Mouse (Mus musculus): ENCODE results near the gene Msantd2. TPM values are rescaled to one million over a fixed set of nuclear protein-coding genes. Genes with fewer than 3 reads are reported as not detected.

Msantd2 gene
- total and polyA plus RNA-seq, 2 experiments from 2014 or later, result 5.3 to 6.4 TPM

DNA sequence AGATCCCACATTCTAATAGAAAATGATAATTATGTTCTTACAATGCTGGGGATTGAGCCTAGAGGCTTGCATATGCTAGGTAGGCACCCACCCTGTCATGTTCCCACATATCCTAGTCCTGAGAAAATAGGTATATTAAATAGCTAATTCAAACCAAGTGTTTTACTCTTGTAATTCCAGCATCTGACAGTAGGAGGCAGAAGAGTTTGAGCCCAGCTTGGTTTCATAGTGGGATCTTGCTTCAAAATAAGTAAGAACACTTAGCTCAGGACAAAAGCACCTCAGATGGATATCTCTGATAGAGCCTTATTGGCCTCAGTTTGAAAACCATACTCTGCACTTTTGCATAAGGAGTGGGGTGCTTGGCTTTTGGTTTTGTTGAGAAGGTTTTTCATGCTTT, 15.2 kb downstream of the Msantd2 start:
- no peaks in the 10 kb centered on the region for H3K4me1 ChIP-seq (ENCODE audit: control insufficient read depth, insufficient read depth)
- H3K4me2 ChIP-seq (ENCODE audit: low read depth, low read length), result no peak overlapping the region
- H3K9me3 ChIP-seq (replicated peaks; ENCODE audit: control insufficient read depth, low read length), result no peaks in the 10 kb centered on the region
- no peak overlapping the region for H3K4me3 ChIP-seq (ENCODE audit: low read depth, low read length)
- no peak overlapping the region for H3K9ac ChIP-seq (replicated peaks; ENCODE audit: low read depth, low read length)
- H3K36me3 ChIP-seq (replicated peaks; ENCODE audit: control insufficient read depth, insufficient read depth, low read length), result no peaks in the 10 kb centered on the region
- no peak for DNase-seq (ENCODE audit: low spot score)
- TF ChIP-seq EP300 (IDR thresholded peaks at IDR 0.05; ENCODE audit: low read depth) (no peak), CTCF (IDR thresholded peaks at IDR 0.05; ENCODE audit: low read depth) (no peak)
- H3K27me3 ChIP-seq (ENCODE audit: control insufficient read depth, insufficient read depth, low read length), result no peaks in the 10 kb centered on the region
- no peak for ATAC-seq (ENCODE audit: insufficient read depth, low read depth)
- H3K27ac ChIP-seq (ENCODE audit: low read depth), result no peak overlapping the region

DNA sequence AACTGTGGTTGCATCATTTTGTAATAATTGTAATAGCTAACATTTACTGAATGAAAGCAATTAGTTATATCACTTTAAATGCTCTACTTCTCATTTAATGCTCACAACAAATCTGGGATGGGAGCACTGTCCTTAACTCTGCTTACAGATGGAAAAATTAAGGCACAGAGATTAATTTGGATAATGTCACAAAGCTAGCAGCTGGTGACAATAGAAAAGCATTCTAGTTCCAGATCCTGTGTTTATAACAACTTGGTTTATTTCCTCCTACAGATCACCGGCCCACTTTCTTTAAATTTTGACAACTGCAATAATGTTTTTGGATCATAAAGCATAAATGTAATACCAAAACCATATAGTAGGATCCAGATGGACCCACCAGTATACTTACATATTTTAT, 16.9 kb downstream of the Msantd2 start:
- Histone ChIP-seq H3K27me3 (ENCODE audit: control insufficient read depth, insufficient read depth, low read length) (no peaks in the 10 kb centered on the region), H3K9ac (replicated peaks; ENCODE audit: low read depth, low read length) (no peak overlapping the region), H3K27ac (ENCODE audit: low read depth) (no peak overlapping the region), H3K36me3 (replicated peaks; ENCODE audit: control insufficient read depth, insufficient read depth, low read length) (no peaks in the 10 kb centered on the region), H3K4me1 (ENCODE audit: control insufficient read depth, insufficient read depth) (no peaks in the 10 kb centered on the region), H3K4me2 (ENCODE audit: low read depth, low read length) (no peak overlapping the region), H3K9me3 (replicated peaks; ENCODE audit: control insufficient read depth, low read length) (no peaks in the 10 kb centered on the region), H3K4me3 (ENCODE audit: low read depth, low read length) (no peak overlapping the region)
- ATAC-seq (ENCODE audit: insufficient read depth, low read depth), result no peak
- DNase-seq (ENCODE audit: low spot score), result no peak
- TF ChIP-seq CTCF (IDR thresholded peaks at IDR 0.05; ENCODE audit: low read depth) (no peak), EP300 (IDR thresholded peaks at IDR 0.05; ENCODE audit: low read depth) (no peak)
- 90% methylated on average over 1 of the region's 1 CpGs for WGBS

DNA sequence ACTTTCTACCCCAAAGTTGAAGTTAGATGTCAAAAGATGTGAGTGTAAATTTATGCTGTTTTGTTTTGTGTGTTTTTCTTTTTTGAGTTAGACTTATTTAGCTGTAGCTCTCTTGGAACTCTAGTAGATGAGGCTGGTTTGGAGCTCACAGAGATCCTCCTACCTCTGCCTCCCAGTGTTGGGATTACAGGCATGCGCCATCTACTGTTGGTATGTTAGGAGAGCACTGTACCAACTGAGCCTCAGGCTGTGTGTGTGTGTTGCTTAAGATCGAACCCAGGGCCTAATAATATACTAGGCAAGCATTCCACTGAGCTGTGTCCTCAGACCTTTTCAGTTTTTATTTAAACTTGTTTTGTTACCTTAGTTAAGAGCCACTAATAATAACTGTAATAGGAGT, 23.0 kb downstream of the Msantd2 start:
- no peak overlapping the region for H3K27ac ChIP-seq (ENCODE audit: low read depth)
- H3K9ac ChIP-seq (replicated peaks; ENCODE audit: low read depth, low read length), result no peak overlapping the region
- H3K4me3 ChIP-seq (ENCODE audit: low read depth, low read length), result no peak overlapping the region
- no peak overlapping the region for H3K4me2 ChIP-seq (ENCODE audit: low read depth, low read length)
- no peaks in the 10 kb centered on the region for H3K27me3 ChIP-seq (ENCODE audit: control insufficient read depth, insufficient read depth, low read length)
- 93% methylated on average over 2 of the region's 2 CpGs for WGBS
- no peaks in the 10 kb centered on the region for H3K36me3 ChIP-seq (replicated peaks; ENCODE audit: control insufficient read depth, insufficient read depth, low read length)
- H3K4me1 ChIP-seq (ENCODE audit: control insufficient read depth, insufficient read depth), result peaks cover 20% of the 10 kb centered on the region; the same call in 1 of the 2 replicates
- DNase-seq (ENCODE audit: low spot score) (no peak), ATAC-seq (ENCODE audit: insufficient read depth, low read depth) (no peak)
- no peak for TF ChIP-seq EP300 (IDR thresholded peaks at IDR 0.05; ENCODE audit: low read depth)
- TF ChIP-seq CTCF (IDR thresholded peaks at IDR 0.05; ENCODE audit: low read depth), result peak; percentile 13; the same call in 1 of the 2 replicates
- no peaks in the 10 kb centered on the region for H3K9me3 ChIP-seq (replicated peaks; ENCODE audit: control insufficient read depth, low read length)

DNA sequence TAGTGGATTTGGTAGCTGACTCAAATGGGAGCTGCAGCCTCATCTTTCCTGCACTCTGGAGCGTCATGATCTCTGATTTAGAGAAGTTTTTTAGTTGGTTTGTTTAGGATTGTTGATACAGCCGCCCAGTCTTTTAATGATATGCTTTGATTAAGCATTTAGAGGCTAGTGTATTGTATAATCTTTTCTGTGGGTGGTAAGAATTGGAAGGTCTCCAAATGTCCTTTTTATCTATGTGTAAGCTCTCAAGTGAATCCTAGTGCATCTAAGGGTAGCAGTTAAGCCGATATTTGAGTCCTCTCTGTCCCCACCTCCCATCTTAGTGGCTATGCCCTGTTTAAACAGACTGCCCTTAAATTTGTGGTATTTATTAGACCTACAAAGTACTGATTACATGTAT, 25.3 kb downstream of the Msantd2 start:
- 54% methylated on average over 3 of the region's 3 CpGs for WGBS
- Histone ChIP-seq H3K9me3 (replicated peaks; ENCODE audit: control insufficient read depth, low read length) (no peaks in the 10 kb centered on the region), H3K4me3 (ENCODE audit: low read depth, low read length) (no peak overlapping the region), H3K9ac (replicated peaks; ENCODE audit: low read depth, low read length) (no peak overlapping the region), H3K4me1 (ENCODE audit: control insufficient read depth, insufficient read depth) (peaks cover 20% of the 10 kb centered on the region; the same call in 1 of the 2 replicates), H3K36me3 (replicated peaks; ENCODE audit: control insufficient read depth, insufficient read depth, low read length) (peaks cover 9% of the 10 kb centered on the region), H3K27ac (ENCODE audit: low read depth) (no peak overlapping the region), H3K4me2 (ENCODE audit: low read depth, low read length) (no peak overlapping the region), H3K27me3 (ENCODE audit: control insufficient read depth, insufficient read depth, low read length) (no peaks in the 10 kb centered on the region)
- ATAC-seq (ENCODE audit: insufficient read depth, low read depth), result no peak
- TF ChIP-seq EP300 (IDR thresholded peaks at IDR 0.05; ENCODE audit: low read depth) (no peak), CTCF (IDR thresholded peaks at IDR 0.05; ENCODE audit: low read depth) (no peak)
- DNase-seq (ENCODE audit: low spot score), result no peak

DNA sequence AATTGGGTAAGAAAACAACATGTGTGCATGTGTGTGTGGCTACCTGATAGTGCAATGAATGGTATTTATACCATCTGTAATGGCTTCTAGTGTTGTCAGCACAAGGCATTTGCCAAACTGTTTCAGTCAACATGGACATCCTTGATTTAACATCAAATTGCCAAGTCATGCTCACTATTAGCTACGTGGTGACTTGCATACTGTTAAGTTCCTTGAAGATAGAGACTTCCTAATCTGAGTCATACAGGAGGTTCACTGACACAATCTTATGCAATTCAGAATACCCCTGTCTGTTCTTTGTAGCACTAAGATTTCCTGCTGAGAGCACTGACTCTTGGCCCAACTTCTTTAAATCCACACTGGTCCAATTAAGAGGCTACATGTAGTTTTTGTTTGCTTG, 28.3 kb downstream of the Msantd2 start:
- DNase-seq (ENCODE audit: low spot score) (no peak), ATAC-seq (ENCODE audit: insufficient read depth, low read depth) (no peak)
- WGBS, result 71% methylated on average over 1 of the region's 1 CpGs
- H3K4me2 ChIP-seq (ENCODE audit: low read depth, low read length), result no peak overlapping the region
- no peak overlapping the region for H3K4me3 ChIP-seq (ENCODE audit: low read depth, low read length)
- H3K36me3 ChIP-seq (replicated peaks; ENCODE audit: control insufficient read depth, insufficient read depth, low read length), result peaks cover 24% of the 10 kb centered on the region
- peaks cover 20% of the 10 kb centered on the region; the same call in 1 of the 2 replicates for H3K4me1 ChIP-seq (ENCODE audit: control insufficient read depth, insufficient read depth)
- no peak overlapping the region for H3K27ac ChIP-seq (ENCODE audit: low read depth)
- H3K9ac ChIP-seq (replicated peaks; ENCODE audit: low read depth, low read length), result no peak overlapping the region
- no peak for TF ChIP-seq CTCF (IDR thresholded peaks at IDR 0.05; ENCODE audit: low read depth)
- TF ChIP-seq EP300 (IDR thresholded peaks at IDR 0.05; ENCODE audit: low read depth), result no peak
- H3K9me3 ChIP-seq (replicated peaks; ENCODE audit: control insufficient read depth, low read length), result no peaks in the 10 kb centered on the region
- H3K27me3 ChIP-seq (ENCODE audit: control insufficient read depth, insufficient read depth, low read length), result no peaks in the 10 kb centered on the region

DNA sequence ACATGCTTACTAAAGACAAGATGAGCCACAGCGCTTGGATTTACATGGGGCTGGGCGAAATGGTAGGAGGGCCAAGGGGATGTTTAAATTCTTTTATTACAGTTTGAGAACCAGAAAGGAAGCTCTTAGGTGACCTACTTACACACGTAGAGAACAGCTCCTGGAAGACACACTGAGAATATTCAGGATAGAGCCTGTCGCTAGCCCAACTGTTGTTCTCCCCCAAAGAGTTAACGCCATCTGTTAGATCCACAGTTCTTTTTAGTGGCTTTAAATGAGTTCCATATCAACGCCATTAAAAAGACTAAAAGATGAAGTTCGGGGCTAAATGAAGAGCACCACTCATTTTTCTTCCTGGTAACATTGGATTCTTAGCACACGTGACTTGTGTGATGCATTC, 29.9 kb downstream of the Msantd2 start:
- peaks cover 20% of the 10 kb centered on the region; the same call in 1 of the 2 replicates for H3K4me1 ChIP-seq (ENCODE audit: control insufficient read depth, insufficient read depth)
- no peak for DNase-seq (ENCODE audit: low spot score)
- H3K9ac ChIP-seq (replicated peaks; ENCODE audit: low read depth, low read length), result no peak overlapping the region
- peaks cover 34% of the 10 kb centered on the region for H3K36me3 ChIP-seq (replicated peaks; ENCODE audit: control insufficient read depth, insufficient read depth, low read length)
- H3K27me3 ChIP-seq (ENCODE audit: control insufficient read depth, insufficient read depth, low read length), result no peaks in the 10 kb centered on the region
- H3K4me3 ChIP-seq (ENCODE audit: low read depth, low read length), result no peak overlapping the region
- H3K9me3 ChIP-seq (replicated peaks; ENCODE audit: control insufficient read depth, low read length), result no peaks in the 10 kb centered on the region
- ATAC-seq (ENCODE audit: insufficient read depth, low read depth), result no peak
- WGBS, result 88% methylated on average over 8 of the region's 8 CpGs
- no peak for TF ChIP-seq CTCF (IDR thresholded peaks at IDR 0.05; ENCODE audit: low read depth)
- no peak for TF ChIP-seq EP300 (IDR thresholded peaks at IDR 0.05; ENCODE audit: low read depth)
- H3K27ac ChIP-seq (ENCODE audit: low read depth), result no peak overlapping the region
- no peak overlapping the region for H3K4me2 ChIP-seq (ENCODE audit: low read depth, low read length)
